Mouse (Mus musculus) CH12.LX (cell line): ENCODE data around the gene Ccdc159.

ENCODE experiments used
- CHD2 ChIP-seq: IDR thresholded peaks from 2 replicates; pipeline ENCODE4 v1.6.1; 2011; ENCODE audit warnings: low read length, improper control_type of control experiment
- CTCF ChIP-seq, 2 experiments: IDR thresholded peaks in 1 of 2; conservative IDR thresholded peaks in 1 of 2; 2 replicates each; pipeline ENCODE4 v1.5.1; 2011 to 2012; ENCODE audit warnings: low read depth in 2 of 2, low read length in 2 of 2, improper control_type of control experiment in 1 of 2, inconsistent platforms in 1 of 2, mild to moderate bottlenecking in 1 of 2, moderate library complexity in 1 of 2
- E2F4 ChIP-seq: IDR thresholded peaks from 2 replicates; pipeline ENCODE4 v1.6.1; 2011; ENCODE audit warnings: low read depth, low read length, improper control_type of control experiment; ENCODE audit not compliant: insufficient replicate concordance
- EP300 ChIP-seq: IDR thresholded peaks from 2 replicates; pipeline ENCODE4 v1.6.1; 2011; ENCODE audit warnings: low read length, improper control_type of control experiment
- ETS1 ChIP-seq: conservative IDR thresholded peaks from 2 replicates; pipeline ENCODE4 v1.6.1; 2012; ENCODE audit warnings: low read depth, mild to moderate bottlenecking, inconsistent platforms, low read length, improper control_type of control experiment, moderate library complexity
- HCFC1 ChIP-seq: IDR thresholded peaks from 2 replicates; pipeline ENCODE4 v1.6.1; 2012; ENCODE audit warnings: low read depth, mild to moderate bottlenecking, inconsistent platforms, low read length, improper control_type of control experiment
- KAT2A ChIP-seq: IDR thresholded peaks from 2 replicates; pipeline ENCODE4 v1.6.1; 2012; ENCODE audit warnings: low read length, improper control_type of control experiment, inconsistent platforms; ENCODE audit not compliant: insufficient replicate concordance
- MAX ChIP-seq: IDR thresholded peaks from 2 replicates; pipeline ENCODE4 v1.6.1; 2011; ENCODE audit warnings: low read length, improper control_type of control experiment
- NELFE ChIP-seq: IDR thresholded peaks from 2 replicates; pipeline ENCODE4 v1.6.1; 2011; ENCODE audit warnings: low read depth, low read length, improper control_type of control experiment
- POLR2A ChIP-seq: IDR thresholded peaks from 2 replicates; pipeline ENCODE4 v1.6.1; 2011; ENCODE audit warnings: low read depth, mild to moderate bottlenecking, improper control_type of control experiment, low read length
- USF2 ChIP-seq: conservative IDR thresholded peaks from 2 replicates; pipeline ENCODE4 v1.6.1; 2011; ENCODE audit warnings: low read depth, low read length, improper control_type of control experiment

DNA sequence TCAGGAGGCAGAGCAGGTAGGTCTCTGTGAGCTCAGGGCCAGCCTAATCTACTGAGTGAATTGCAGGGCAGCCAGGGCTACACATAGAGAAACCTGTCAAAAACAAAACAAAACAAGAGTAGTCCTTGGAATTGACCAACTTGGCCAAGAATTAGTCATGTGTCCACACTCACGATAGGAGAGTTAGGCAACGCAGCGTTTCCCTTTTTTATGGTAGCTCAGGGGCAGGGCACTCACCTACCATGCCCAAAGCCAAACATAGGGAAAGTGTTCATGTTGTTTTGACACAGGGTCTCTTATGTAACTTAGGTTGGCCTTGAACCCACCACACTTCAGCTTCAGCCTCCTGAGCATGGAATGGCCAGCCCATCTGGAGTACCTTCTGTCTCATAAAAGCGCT, 42.0 kb downstream of the Ccdc159 start:
- TF ChIP-seq CTCF (conservative IDR thresholded peaks at IDR 0.05 in 1 of 2, IDR thresholded peaks at IDR 0.05 in 1 of 2; ENCODE audit: low read depth in 2 of 2, low read length in 2 of 2) (no peak), EP300 (no peak), HCFC1 (no peak), NELFE (no peak), ETS1 (no peak), USF2 (no peak), KAT2A (no peak), E2F4 (no peak), CHD2 (no peak), POLR2A (no peak), MAX (no peak)
